Mouse (Mus musculus) kidney, postnatal 36 days (tissue): ENCODE measurements around the gene Abtb2.
A peak's percentile ranks its signal among the peaks of the same experiment; 100 is the strongest.

Experiments used
- DNase-seq, 2 experiments: peaks; one replicate each; pipeline ENCODE4 v3.0.0; 2021 to 2022; ENCODE audit warnings: mixed read lengths in 2 of 2

The Abtb2 gene

GRCm38 (mm10) chr2:103692810-103693209 lies 126.7 kb downstream of the Abtb2 start:
- DNase-seq: no peak

- DNase-seq: no peak
Measured at GRCm38 (mm10) chr2:103694777-103695563, 128.9 kb downstream of the Abtb2 start.

- DNase-seq: peak; percentile 68 to 76
Measured at GRCm38 (mm10) chr2:103696177-103696576, 130.1 kb downstream of the Abtb2 start.

GRCm38 (mm10) chr2:103700514-103700913 lies 134.4 kb downstream of the Abtb2 start:
- peak in 1 of 2 experiments; percentile 30 for DNase-seq

GRCm38 (mm10) chr2:103703336-103703735 lies 137.2 kb downstream of the Abtb2 start:
- no peak for DNase-seq

GRCm38 (mm10) chr2:103703865-103704264 lies 137.8 kb downstream of the Abtb2 start:
- no peak for DNase-seq

GRCm38 (mm10) chr2:103705826-103706225 lies 139.7 kb downstream of the Abtb2 start:
- peak; percentile 18 to 25 for DNase-seq

GRCm38 (mm10) chr2:103706226-103706625 lies 140.1 kb downstream of the Abtb2 start:
- DNase-seq: peak; percentile 93 to 94

- no peak for DNase-seq
Measured at GRCm38 (mm10) chr2:103707056-103707776, 141.1 kb downstream of the Abtb2 start.

GRCm38 (mm10) chr2:103710849-103711248 lies 144.7 kb downstream of the Abtb2 start:
- no peak for DNase-seq

- peak; percentile 58 to 69 for DNase-seq
Measured at GRCm38 (mm10) chr2:103713831-103714230, 147.7 kb downstream of the Abtb2 start.

GRCm38 (mm10) chr2:103714412-103714811 lies 148.3 kb downstream of the Abtb2 start:
- no peak for DNase-seq

- peak; percentile 76 to 86 for DNase-seq
Measured at GRCm38 (mm10) chr2:103718594-103719291, 152.6 kb downstream of the Abtb2 start.

- DNase-seq: no peak
Measured at GRCm38 (mm10) chr2:103719292-103719646, 153.2 kb downstream of the Abtb2 start.

- no peak for DNase-seq
Measured at GRCm38 (mm10) chr2:103724521-103724920, 158.4 kb downstream of the Abtb2 start.

- DNase-seq: no peak
Measured at GRCm38 (mm10) chr2:103728027-103728540, 162.0 kb downstream of the Abtb2 start.

GRCm38 (mm10) chr2:103730999-103731398 lies 164.9 kb downstream of the Abtb2 start:
- no peak for DNase-seq

- no peak for DNase-seq
Measured at GRCm38 (mm10) chr2:103731423-103731822, 165.3 kb downstream of the Abtb2 start.

GRCm38 (mm10) chr2:103742821-103743220 lies 176.7 kb downstream of the Abtb2 start:
- DNase-seq: no peak

GRCm38 (mm10) chr2:103743536-103743935 lies 177.4 kb downstream of the Abtb2 start:
- DNase-seq: peak; percentile 20 to 35

GRCm38 (mm10) chr2:103743988-103744387 lies 177.9 kb downstream of the Abtb2 start:
- peak; percentile 36 to 82 for DNase-seq

GRCm38 (mm10) chr2:103745481-103745880 lies 179.4 kb downstream of the Abtb2 start:
- DNase-seq: peak; percentile 4 to 27

GRCm38 (mm10) chr2:103746096-103746495 lies 180.0 kb downstream of the Abtb2 start:
- DNase-seq: no peak
